Mouse (Mus musculus) hindbrain, postnatal 0 days (tissue): ENCODE results near the gene Olfr91. TPM values are rescaled to one million over a fixed set of nuclear protein-coding genes. Genes with fewer than 3 reads are reported as not detected.

ENCODE experiments used
- ATAC-seq: fragments of 200-750 bp; cut with Nextera tagmentation; 2 replicates; pipeline ENCODE4 v1.8.0; 2017; ENCODE audit warnings: mild to moderate bottlenecking, moderate TSS enrichment, moderate library complexity
- DNase-seq: peaks from one replicate; pipeline ENCODE4 v3.0.0-alpha.2; 2015; ENCODE audit warnings: low spot score
- H3K27ac ChIP-seq: fragments of 300-500 bp; sonication (generic); 2 replicates; pipeline ENCODE4 v1.5.1; 2014; ENCODE audit warnings: mild to moderate bottlenecking
- H3K27me3 ChIP-seq: fragments of 300-500 bp; sonication (generic); 2 replicates; pipeline ENCODE4 v1.6.1; 2014; ENCODE audit warnings: low read length, mixed read lengths; ENCODE audit not compliant: insufficient read depth
- H3K36me3 ChIP-seq: fragments of 300-500 bp; sonication (generic); 2 replicates; pipeline ENCODE4 v1.6.1; 2014; ENCODE audit warnings: low read length, mixed read lengths; ENCODE audit not compliant: insufficient read depth
- H3K4me1 ChIP-seq: fragments of 300-500 bp; sonication (generic); 2 replicates; pipeline ENCODE4 v1.6.1; 2014; ENCODE audit warnings: antibody characterized with exemption, low read length, mixed read lengths; ENCODE audit not compliant: insufficient read depth
- H3K4me2 ChIP-seq: fragments of 300-500 bp; sonication (generic); 2 replicates; pipeline ENCODE4 v1.6.1; 2014; ENCODE audit warnings: low read depth, mild to moderate bottlenecking, low read length, moderate library complexity, mixed read lengths
- H3K4me3 ChIP-seq: fragments of 300-500 bp; sonication (generic); 2 replicates; pipeline ENCODE4 v1.5.1; 2014; ENCODE audit warnings: low read length
- H3K9ac ChIP-seq: fragments of 300-500 bp; sonication (generic); replicated peaks from 2 replicates; pipeline ENCODE4 v1.6.1; 2014; ENCODE audit warnings: mild to moderate bottlenecking, low read length, moderate library complexity, mixed read lengths
- H3K9me3 ChIP-seq: fragments of 300-500 bp; sonication (generic); 2 replicates; pipeline ENCODE4 v1.6.1; 2016; ENCODE audit warnings: low read length, mixed read lengths
- CTCF ChIP-seq: IDR thresholded peaks from 2 replicates; pipeline ENCODE4 v1.5.1; 2016; ENCODE audit warnings: antibody characterized with exemption, control low read depth, low read depth
- WGBS: fragments of 180-500 bp; shearing (Covaris S2); extraction: QIAGEN DNeasy Blood & Tissue Kit; methylation state at CpG from one replicate; pipeline ENCODE4 v1.1.7; 2014; 5-methylcytosine and 5-hydroxymethylcytosine counted together
- polyA plus RNA-seq: library from polyadenylated mRNA; unstranded; fragments of >200 nt; fragmentation: Nextera tagmentation; extraction: Ambion mirVana; gene quantifications from 2 replicates; pipeline ENCODE4 v1.2.1, GENCODE M21; 2015
- total RNA-seq: library from RNA; depleted of rRNA; stranded (reverse); fragments of >200 nt; gene quantifications from 2 replicates; pipeline ENCODE4 v1.2.3, GENCODE M21; 2014; rRNA removed

Gene Olfr91
- total and polyA plus RNA-seq, 2 experiments from 2014 or later: not detected

- H3K4me3 ChIP-seq: peak within 1 kb of the TSS; percentile 91
- no peak for TF ChIP-seq CTCF
- peak within 1 kb of the TSS; percentile 76 for H3K4me2 ChIP-seq
- H3K4me1 ChIP-seq: peaks cover 14% of the 10 kb centered on the region
- WGBS: under 1% methylated on average over 40 of the region's 55 CpGs
- no peaks in the 10 kb centered on the region for H3K36me3 ChIP-seq
- DNase-seq (peak; percentile 91), ATAC-seq (peak; percentile 81)
- peak within 1 kb of the TSS; percentile 97 for H3K27ac ChIP-seq
- H3K9ac ChIP-seq: peak within 1 kb of the TSS; percentile 99
- no peaks in the 10 kb centered on the region for H3K27me3 ChIP-seq
- no peaks in the 10 kb centered on the region for H3K9me3 ChIP-seq
These were observed 52.3 kb downstream of the Olfr91 start, which contains the start of gene Gabbr1 for GRCm38 (mm10) chr17:37045611-37046311. Gene Gabbr1 (plus strand): TSS chr17:37045966.

GRCm38 (mm10) chr17:37044651-37045244, 53.3 kb downstream of the Olfr91 start:
- Histone ChIP-seq H3K36me3 (no peaks in the 10 kb centered on the region), H3K27ac (peak overlapping the region; percentile 97; the same call in 1 of the 2 replicates), H3K9me3 (no peaks in the 10 kb centered on the region), H3K9ac (peak overlapping the region; percentile 99), H3K4me1 (peaks cover 14% of the 10 kb centered on the region), H3K4me2 (peak overlapping the region; percentile 76), H3K4me3 (peak overlapping the region; percentile 91), H3K27me3 (no peaks in the 10 kb centered on the region)
- 69% methylated on average over 7 of the region's 7 CpGs for WGBS
- ATAC-seq (no peak), DNase-seq (no peak)
- no peak for TF ChIP-seq CTCF

Other genes with a start within 250 kb of the Olfr91 start
- 0.47 TPM in 1 of 2 replicates, not detected in the other for gene Trim15, start 231.1 kb downstream of the Olfr91 start, total RNA-seq
- gene Trim15, start 231.1 kb downstream of the Olfr91 start, polyA plus RNA-seq: 0.40 and 0.66 TPM in 2 replicates
- 0.11 TPM in 1 of 2 replicates, not detected in the other for gene Trim10, start 228.7 kb downstream of the Olfr91 start, total RNA-seq
- 0.19 and 0.23 TPM in 2 replicates for gene Trim10, start 228.7 kb downstream of the Olfr91 start, polyA plus RNA-seq
- gene Trim40, start 208.2 kb downstream of the Olfr91 start, total RNA-seq: not detected in 2 replicates
- 0.13 TPM in 1 of 2 replicates, not detected in the other for gene Trim40, start 208.2 kb downstream of the Olfr91 start, polyA plus RNA-seq
- not detected in 2 replicates for gene Trim31, start 200.2 kb downstream of the Olfr91 start, total RNA-seq
- not detected in 2 replicates for gene Trim31, start 200.2 kb downstream of the Olfr91 start, polyA plus RNA-seq
- gene Rnf39, start 155.4 kb downstream of the Olfr91 start, total RNA-seq: 4.2 and 6.1 TPM in 2 replicates
- 2.5 and 3.6 TPM in 2 replicates for gene Rnf39, start 155.4 kb downstream of the Olfr91 start, polyA plus RNA-seq
- gene Ppp1r11, start 146.5 kb downstream of the Olfr91 start, total RNA-seq: 28.4 and 28.5 TPM in 2 replicates
- 143 and 145 TPM in 2 replicates for gene Ppp1r11, start 146.5 kb downstream of the Olfr91 start, polyA plus RNA-seq
- gene Znrd1, start 139.7 kb downstream of the Olfr91 start, total RNA-seq: 45.0 and 52.7 TPM in 2 replicates
- 49.3 and 51.2 TPM in 2 replicates for gene Znrd1, start 139.7 kb downstream of the Olfr91 start, polyA plus RNA-seq
- 1.3 and 3.2 TPM in 2 replicates for gene Znrd1as, start 139.7 kb downstream of the Olfr91 start, total RNA-seq
- 3.4 and 4.0 TPM in 2 replicates for gene Znrd1as, start 139.7 kb downstream of the Olfr91 start, polyA plus RNA-seq
- not detected in 2 replicates for gene 2410137M14Rik, start 117.0 kb downstream of the Olfr91 start, total RNA-seq
- 0.23 and 0.26 TPM in 2 replicates for gene 2410137M14Rik, start 117.0 kb downstream of the Olfr91 start, polyA plus RNA-seq
- 0.97 and 2.5 TPM in 2 replicates for gene H2-M5, start 108.7 kb downstream of the Olfr91 start, total RNA-seq
- gene H2-M5, start 108.7 kb downstream of the Olfr91 start, polyA plus RNA-seq: 1.1 and 1.9 TPM in 2 replicates
- gene Zfp57, start 97.1 kb downstream of the Olfr91 start, total RNA-seq: 118 and 137 TPM in 2 replicates
- 118 and 129 TPM in 2 replicates for gene Zfp57, start 97.1 kb downstream of the Olfr91 start, polyA plus RNA-seq
- gene Mog, start 74.9 kb downstream of the Olfr91 start, total RNA-seq: 0.52 TPM in 1 of 2 replicates, not detected in the other
- gene Mog, start 74.9 kb downstream of the Olfr91 start, polyA plus RNA-seq: 1.5 and 1.7 TPM in 2 replicates
- 519 and 527 TPM in 2 replicates for gene Gabbr1, start 52.3 kb downstream of the Olfr91 start, total RNA-seq
- gene Gabbr1, start 52.3 kb downstream of the Olfr91 start, polyA plus RNA-seq: 93.4 and 98.3 TPM in 2 replicates
- gene Olfr90, start 9.8 kb downstream of the Olfr91 start, total RNA-seq: not detected in 2 replicates
- not detected in 2 replicates for gene Olfr90, start 9.8 kb downstream of the Olfr91 start, polyA plus RNA-seq
- gene Olfr92, start 21.8 kb upstream of the Olfr91 start, total RNA-seq: not detected in 2 replicates
- not detected in 2 replicates for gene Olfr92, start 21.8 kb upstream of the Olfr91 start, polyA plus RNA-seq
- gene Olfr93, start 63.2 kb upstream of the Olfr91 start, total RNA-seq: not detected in 2 replicates
- not detected in 2 replicates for gene Olfr93, start 63.2 kb upstream of the Olfr91 start, polyA plus RNA-seq
- not detected in 2 replicates for gene Ubd, start 95.6 kb upstream of the Olfr91 start, total RNA-seq
- gene Ubd, start 95.6 kb upstream of the Olfr91 start, polyA plus RNA-seq: not detected in 2 replicates
- 0.58 and 1.3 TPM in 2 replicates for gene Olfr94, start 102.7 kb upstream of the Olfr91 start, total RNA-seq
- 0.14 TPM in 1 of 2 replicates, not detected in the other for gene Olfr94, start 102.7 kb upstream of the Olfr91 start, polyA plus RNA-seq
- 0.37 TPM in 1 of 2 replicates, not detected in the other for gene Olfr95, start 114.8 kb upstream of the Olfr91 start, total RNA-seq
- 0.03 and 0.04 TPM in 2 replicates for gene Olfr95, start 114.8 kb upstream of the Olfr91 start, polyA plus RNA-seq
- gene Olfr96, start 121.9 kb upstream of the Olfr91 start, total RNA-seq: not detected in 2 replicates
- gene Olfr96, start 121.9 kb upstream of the Olfr91 start, polyA plus RNA-seq: not detected in 2 replicates
- gene Olfr97, start 139.1 kb upstream of the Olfr91 start, total RNA-seq: not detected in 2 replicates
- not detected in 2 replicates for gene Olfr97, start 139.1 kb upstream of the Olfr91 start, polyA plus RNA-seq
- not detected in 2 replicates for gene Olfr98, start 165.5 kb upstream of the Olfr91 start, total RNA-seq
- gene Olfr98, start 165.5 kb upstream of the Olfr91 start, polyA plus RNA-seq: not detected in 2 replicates
- 0.63 and 2.5 TPM in 2 replicates for gene H2-M3, start 171.9 kb upstream of the Olfr91 start, total RNA-seq
- 1.9 and 2.7 TPM in 2 replicates for gene H2-M3, start 171.9 kb upstream of the Olfr91 start, polyA plus RNA-seq
- gene Olfr99, start 185.2 kb upstream of the Olfr91 start, total RNA-seq: not detected in 2 replicates
- not detected in 2 replicates for gene Olfr99, start 185.2 kb upstream of the Olfr91 start, polyA plus RNA-seq
- not detected in 2 replicates for gene Olfr101, start 206.0 kb upstream of the Olfr91 start, total RNA-seq
- not detected in 2 replicates for gene Olfr101, start 206.0 kb upstream of the Olfr91 start, polyA plus RNA-seq
- not detected in 2 replicates for gene Olfr102, start 218.8 kb upstream of the Olfr91 start, total RNA-seq
- not detected in 2 replicates for gene Olfr102, start 218.8 kb upstream of the Olfr91 start, polyA plus RNA-seq
- not detected in 2 replicates for gene Olfr103, start 241.4 kb upstream of the Olfr91 start, total RNA-seq
- not detected in 2 replicates for gene Olfr103, start 241.4 kb upstream of the Olfr91 start, polyA plus RNA-seq